ENCODE assay signal across 21 mouse cellular contexts in the genomic region with DNA sequence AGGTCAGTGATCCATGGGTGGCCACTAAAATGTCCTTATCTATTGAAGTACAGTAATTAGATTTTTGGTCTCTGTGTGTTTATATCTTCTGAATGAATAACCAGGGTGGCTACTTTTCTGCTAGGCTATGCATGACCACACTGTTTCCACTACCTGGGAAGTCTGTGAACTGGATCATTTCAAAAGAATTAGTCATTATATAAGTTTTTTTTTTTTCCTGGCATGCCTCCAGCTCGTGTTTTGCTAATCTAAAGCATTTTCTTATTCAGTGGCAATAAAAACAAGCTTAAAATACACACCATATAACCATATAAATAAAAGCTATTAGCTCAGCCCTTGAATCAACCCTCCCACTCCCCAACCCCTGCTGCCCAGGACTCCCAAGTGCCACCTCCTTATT.
DNase-seq lines count a peak whose midpoint lies in the region; ATAC-seq and TF ChIP-seq lines count a peak whose summit lies in the region.
"Had no signal": no experiment of that assay in that cellular context is flagged by ENCODE, and none has a peak within 500 bp of the region (broad histone marks: within the 10 kb centered on the region; RNA-seq: fewer than 3 reads in every experiment).

No protein-coding gene starts in this region.

- no peaks in the 10 kb centered on the region for H3K9me3 ChIP-seq in kidney, embryonic 14.5 days (ENCODE audit: control insufficient read depth, low read length)
- no peaks in the 10 kb centered on the region for H3K9me3 ChIP-seq in lung, embryonic 14.5 days (ENCODE audit: low read depth, low read length)
- no peaks in the 10 kb centered on the region for H3K9me3 ChIP-seq in lung, postnatal 0 days (ENCODE audit: low read length)
- H3K9me3 ChIP-seq in limb, embryonic 13.5 days: no peaks in the 10 kb centered on the region
- H3K9me3 ChIP-seq: embryonic facial prominence, embryonic 15.5 days; forebrain, embryonic 10.5 days; heart, embryonic 15.5 days; hindbrain, embryonic 13.5 days had no signal

- DNase-seq in kidney, adult 11 months: no peak
- DNase-seq in lung, embryonic 14.5 days: peak; percentile 37
- DNase-seq in lung, postnatal 0 days (ENCODE audit: low spot score): no peak
- no peak for DNase-seq in right cerebral cortex, adult 18-20 months
- DNase-seq: adrenal gland, postnatal 10 days; cerebellum, adult 11 months; cerebellum, adult 8-10 months; cerebellum, postnatal 14 days; embryo, embryonic 11 days; gastrocnemius, postnatal 10 days; heart, adult 18-20 months; heart, postnatal 14 days had no signal

- TF ChIP-seq EP300 in lung, postnatal 0 days (IDR thresholded peaks at IDR 0.05): no peak

- H3K4me1 ChIP-seq in kidney, embryonic 14.5 days (ENCODE audit: control insufficient read depth, insufficient read depth, low read length): 0 out of 2 replicates have a peak, but pooled peaks cover 3% of the 10 kb centered on the region
- H3K4me1 ChIP-seq in lung, embryonic 14.5 days (ENCODE audit: insufficient read depth): no peaks in the 10 kb centered on the region
- H3K4me1 ChIP-seq in lung, postnatal 0 days (ENCODE audit: insufficient read depth, low read depth, low read length): no peaks in the 10 kb centered on the region
- peaks cover 31% of the 10 kb centered on the region for H3K4me1 ChIP-seq in limb, embryonic 13.5 days
- H3K4me1 ChIP-seq: embryonic facial prominence, embryonic 15.5 days; forebrain, embryonic 10.5 days; heart, embryonic 15.5 days had no signal

- no peak overlapping the region for H3K9ac ChIP-seq in kidney, embryonic 14.5 days (ENCODE audit: low read depth, low read length)
- H3K9ac ChIP-seq in lung, embryonic 14.5 days: no peak overlapping the region
- no peak overlapping the region for H3K9ac ChIP-seq in lung, postnatal 0 days (replicated peaks; ENCODE audit: low read depth)
- H3K9ac ChIP-seq in limb, embryonic 13.5 days: no peak overlapping the region
- H3K9ac ChIP-seq: embryonic facial prominence, embryonic 15.5 days; heart, embryonic 15.5 days; hindbrain, embryonic 13.5 days had no signal

- no peak for TF ChIP-seq CTCF in lung, embryonic 14.5 days (IDR thresholded peaks at IDR 0.05; ENCODE audit: low read depth)
- no peak for TF ChIP-seq CTCF in lung, postnatal 0 days (IDR thresholded peaks at IDR 0.05)

- H3K27me3 ChIP-seq in kidney, embryonic 14.5 days (ENCODE audit: control insufficient read depth, insufficient read depth, low read length): no peaks in the 10 kb centered on the region
- no peaks in the 10 kb centered on the region for H3K27me3 ChIP-seq in lung, embryonic 14.5 days (ENCODE audit: insufficient read depth, low read length)
- no peaks in the 10 kb centered on the region for H3K27me3 ChIP-seq in lung, postnatal 0 days (replicated peaks; ENCODE audit: insufficient read depth, low read length)
- H3K27me3 ChIP-seq in limb, embryonic 13.5 days: no peaks in the 10 kb centered on the region
- H3K27me3 ChIP-seq: embryonic facial prominence, embryonic 15.5 days; heart, embryonic 15.5 days; hindbrain, embryonic 13.5 days had no signal

- ATAC-seq in kidney, embryonic 14.5 days (ENCODE audit: low FRiP score, low TSS enrichment): 0 out of 2 replicates have a peak, but pooled peaks have one; percentile 24
- no peak for ATAC-seq in lung, embryonic 14.5 days (ENCODE audit: insufficient read depth)
- ATAC-seq in lung, postnatal 0 days: no peak
- no peak for ATAC-seq in limb, embryonic 13.5 days (ENCODE audit: low FRiP score, low read depth)
- ATAC-seq: forebrain, embryonic 16.5 days had no signal

- WGBS in kidney, embryonic 14.5 days: 27% methylated on average over 1 of the region's 1 CpGs
- WGBS in lung, embryonic 14.5 days: 68% methylated on average over 1 of the region's 1 CpGs
- WGBS in lung, postnatal 0 days: 43% methylated on average over 1 of the region's 1 CpGs
- 10% methylated on average over 1 of the region's 1 CpGs for WGBS in limb, embryonic 13.5 days

- no peak overlapping the region for H3K4me2 ChIP-seq in kidney, embryonic 14.5 days (replicated peaks; ENCODE audit: low read depth, low read length)
- no peak overlapping the region for H3K4me2 ChIP-seq in lung, embryonic 14.5 days
- no peak overlapping the region for H3K4me2 ChIP-seq in lung, postnatal 0 days (replicated peaks; ENCODE audit: low read depth, low read length)
- H3K4me2 ChIP-seq in limb, embryonic 13.5 days (replicated peaks): no peak overlapping the region
- H3K4me2 ChIP-seq: embryonic facial prominence, embryonic 15.5 days; heart, embryonic 11.5 days; heart, embryonic 15.5 days; hindbrain, embryonic 13.5 days had no signal

- no peak overlapping the region for H3K4me3 ChIP-seq in kidney, embryonic 14.5 days (ENCODE audit: low read length)
- no peak overlapping the region for H3K4me3 ChIP-seq in lung, embryonic 14.5 days (ENCODE audit: low read depth, low read length)
- H3K4me3 ChIP-seq in lung, postnatal 0 days (ENCODE audit: low read depth, low read length): no peak overlapping the region
- H3K4me3 ChIP-seq in limb, embryonic 13.5 days: no peak overlapping the region
- H3K4me3 ChIP-seq: embryonic facial prominence, embryonic 15.5 days; erythroblast, embryonic 14.5 days; forebrain, embryonic 10.5 days; heart, embryonic 15.5 days; hindbrain, embryonic 13.5 days had no signal

- H3K27ac ChIP-seq in kidney, embryonic 14.5 days (ENCODE audit: low read depth, low read length): no peak overlapping the region
- no peak overlapping the region for H3K27ac ChIP-seq in lung, embryonic 14.5 days (ENCODE audit: low read depth)
- no peak overlapping the region for H3K27ac ChIP-seq in lung, postnatal 0 days (ENCODE audit: low read length)
- 0 out of 2 replicates have a peak overlapping the region, but pooled peaks have one; percentile 0 for H3K27ac ChIP-seq in limb, embryonic 13.5 days
- H3K27ac ChIP-seq: embryonic facial prominence, embryonic 15.5 days; forebrain, embryonic 10.5 days; heart, embryonic 15.5 days; hindbrain, embryonic 13.5 days had no signal

- no peaks in the 10 kb centered on the region for H3K36me3 ChIP-seq in kidney, embryonic 14.5 days (ENCODE audit: control insufficient read depth, insufficient read depth, low read length)
- H3K36me3 ChIP-seq in lung, embryonic 14.5 days (ENCODE audit: insufficient read depth): no peaks in the 10 kb centered on the region
- no peaks in the 10 kb centered on the region for H3K36me3 ChIP-seq in lung, postnatal 0 days (ENCODE audit: insufficient read depth, low read length)
- H3K36me3 ChIP-seq in limb, embryonic 13.5 days: no peaks in the 10 kb centered on the region
- H3K36me3 ChIP-seq: embryonic facial prominence, embryonic 15.5 days; forebrain, embryonic 10.5 days; heart, embryonic 15.5 days; hindbrain, embryonic 13.5 days had no signal
